ENCODE assay signal across 10 mouse cellular contexts in genomic region chr2:35432011-35432410, GRCm38 (mm10). TPM values are rescaled to one million over a fixed set of nuclear protein-coding genes. Genes with fewer than 3 reads are reported as not detected.
DNase-seq lines count a peak whose midpoint lies in the region; ATAC-seq and TF ChIP-seq lines count a peak whose summit lies in the region.
"Had no signal": no experiment of that assay in that cellular context is flagged by ENCODE, and none has a peak within 500 bp of the region (broad histone marks: within the 10 kb centered on the region; RNA-seq: fewer than 3 reads in every experiment).

No protein-coding gene starts in this region.

- no peak for TF ChIP-seq CTCF in small intestine, adult 2 months (IDR thresholded peaks at IDR 0.05; ENCODE audit: extremely low read depth, insufficient read length, insufficient replicate concordance, low read depth, low read length)

- no peak overlapping the region for H3K4me2 ChIP-seq in hindbrain, embryonic 11.5 days (replicated peaks; ENCODE audit: low read depth, low read length)
- peak overlapping the region; percentile 55 for H3K4me2 ChIP-seq in heart, embryonic 16.5 days (ENCODE audit: low read depth, low read length)
- peak overlapping the region; percentile 24; the same call in 1 of the 2 replicates for H3K4me2 ChIP-seq in limb, embryonic 12.5 days

- H3K9me3 ChIP-seq in hindbrain, embryonic 10.5 days = no peaks in the 10 kb centered on the region
- no peaks in the 10 kb centered on the region for H3K9me3 ChIP-seq in hindbrain, embryonic 11.5 days (ENCODE audit: control insufficient read depth, low read length)
- H3K9me3 ChIP-seq in heart, embryonic 16.5 days (replicated peaks; ENCODE audit: control insufficient read depth, low read length) = no peaks in the 10 kb centered on the region
- no peaks in the 10 kb centered on the region for H3K9me3 ChIP-seq in limb, embryonic 12.5 days

- ATAC-seq in hindbrain, embryonic 11.5 days (ENCODE audit: low FRiP score) = no peak
- peak; percentile 53 for ATAC-seq in heart, embryonic 16.5 days (replicated peaks; ENCODE audit: extremely low read depth, insufficient read depth, low FRiP score)
- ATAC-seq in limb, embryonic 12.5 days (ENCODE audit: insufficient number of reproducible peaks, insufficient read depth, low FRiP score, low TSS enrichment, low read depth) = no peak
- ATAC-seq in granulocyte monocyte progenitor cell, adult 5-6 weeks (replicated peaks; ENCODE audit: poor library complexity, severe bottlenecking) = no peak

- no peak for TF ChIP-seq POLR2A in small intestine, adult 2 months (IDR thresholded peaks at IDR 0.05; ENCODE audit: low read depth, low read length)

- no peaks in the 10 kb centered on the region for H3K27me3 ChIP-seq in hindbrain, embryonic 10.5 days (ENCODE audit: insufficient read depth, poor library complexity, severe bottlenecking)
- no peaks in the 10 kb centered on the region for H3K27me3 ChIP-seq in hindbrain, embryonic 11.5 days (ENCODE audit: control insufficient read depth, insufficient read depth, low read length)
- no peaks in the 10 kb centered on the region for H3K27me3 ChIP-seq in heart, embryonic 16.5 days (ENCODE audit: control insufficient read depth, insufficient read depth, low read length)
- H3K27me3 ChIP-seq in limb, embryonic 12.5 days = peaks cover 51% of the 10 kb centered on the region
- no peaks in the 10 kb centered on the region for H3K27me3 ChIP-seq in small intestine, adult 2 months (ENCODE audit: control insufficient read depth, insufficient read depth, low read length)

- H3K36me3 ChIP-seq in hindbrain, embryonic 10.5 days = no peaks in the 10 kb centered on the region
- H3K36me3 ChIP-seq in hindbrain, embryonic 11.5 days (ENCODE audit: control insufficient read depth, insufficient read depth, low read length) = no peaks in the 10 kb centered on the region
- H3K36me3 ChIP-seq in heart, embryonic 16.5 days (ENCODE audit: control insufficient read depth, insufficient read depth) = peaks cover 5% of the 10 kb centered on the region; the same call in 1 of the 2 replicates
- H3K36me3 ChIP-seq in limb, embryonic 12.5 days = no peaks in the 10 kb centered on the region
- H3K36me3 ChIP-seq in small intestine, adult 2 months (ENCODE audit: control insufficient read depth, insufficient read depth, low read length) = no peaks in the 10 kb centered on the region

- 48% methylated on average over 7 of the region's 7 CpGs for WGBS in hindbrain, embryonic 10.5 days
- WGBS in hindbrain, embryonic 11.5 days = 29% methylated on average over 7 of the region's 7 CpGs
- 8% methylated on average over 7 of the region's 7 CpGs for WGBS in heart, embryonic 16.5 days
- WGBS in limb, embryonic 12.5 days = 22% methylated on average over 7 of the region's 7 CpGs
- 20% methylated on average over 7 of the region's 7 CpGs for WGBS in small intestine, adult 2 months

- no peak for DNase-seq in hindbrain, embryonic 10.5 days (ENCODE audit: low spot score)
- DNase-seq in hindbrain, embryonic 11.5 days (ENCODE audit: low spot score) = no peak
- no peak for DNase-seq in right cerebral cortex, postnatal 36 days (ENCODE audit: low spot score in 2 of 2)
- DNase-seq in ovary, postnatal 10 days (ENCODE audit: low spot score) = no peak

- H3K9ac ChIP-seq in hindbrain, embryonic 11.5 days (ENCODE audit: low read depth, low read length) = no peak overlapping the region
- peak overlapping the region; percentile 69 for H3K9ac ChIP-seq in heart, embryonic 16.5 days (ENCODE audit: low read length)
- no peak overlapping the region for H3K9ac ChIP-seq in limb, embryonic 12.5 days (replicated peaks)

- H3K27ac ChIP-seq in hindbrain, embryonic 10.5 days = peak overlapping the region; percentile 75; the same call in 1 of the 2 replicates
- no peak overlapping the region for H3K27ac ChIP-seq in hindbrain, embryonic 11.5 days (ENCODE audit: low read depth, low read length)
- peak overlapping the region; percentile 60 for H3K27ac ChIP-seq in heart, embryonic 16.5 days (ENCODE audit: low read length)
- no peak overlapping the region for H3K27ac ChIP-seq in limb, embryonic 12.5 days
- 0 out of 2 replicates have a peak overlapping the region, but pooled peaks have one; percentile 1 for H3K27ac ChIP-seq in small intestine, adult 2 months (ENCODE audit: insufficient read depth, low read depth, low read length)

- H3K4me1 ChIP-seq in hindbrain, embryonic 10.5 days (replicated peaks) = peaks cover 46% of the 10 kb centered on the region
- no peaks in the 10 kb centered on the region for H3K4me1 ChIP-seq in hindbrain, embryonic 11.5 days (replicated peaks; ENCODE audit: control insufficient read depth, insufficient read depth, low read length)
- peaks cover 58% of the 10 kb centered on the region for H3K4me1 ChIP-seq in heart, embryonic 16.5 days (ENCODE audit: control insufficient read depth, insufficient read depth, low read length)
- H3K4me1 ChIP-seq in limb, embryonic 12.5 days (replicated peaks) = peaks cover 32% of the 10 kb centered on the region
- H3K4me1 ChIP-seq in small intestine, adult 2 months (ENCODE audit: control insufficient read depth, insufficient read depth, insufficient read length, low read length) = peaks cover 5% of the 10 kb centered on the region; the same call in 1 of the 2 replicates

- H3K4me3 ChIP-seq in hindbrain, embryonic 10.5 days = peak overlapping the region; percentile 12; the same call in 1 of the 2 replicates
- no peak overlapping the region for H3K4me3 ChIP-seq in hindbrain, embryonic 11.5 days (ENCODE audit: low read depth, low read length)
- peak overlapping the region; percentile 41 for H3K4me3 ChIP-seq in heart, embryonic 16.5 days (ENCODE audit: low read length)
- H3K4me3 ChIP-seq in limb, embryonic 12.5 days (replicated peaks) = 0 out of 2 replicates have a peak overlapping the region, but pooled peaks have one; percentile 9
- H3K4me3 ChIP-seq in small intestine, adult 2 months (ENCODE audit: low read depth, low read length) = peak overlapping the region; percentile 5

RNA-seq across cellular contexts. Expression of gene Ggta1, which starts 31.0 kb away (rescaled TPM):
- polyA plus RNA-seq in hindbrain, embryonic 10.5 days (2016; fragmentation: Nextera tagmentation; extraction: Ambion mirVana) = 5.0 and 6.4 TPM in 2 replicates
- 5.6 and 5.9 TPM in 2 replicates for polyA plus RNA-seq in hindbrain, embryonic 11.5 days (2014; fragmentation: Nextera tagmentation; extraction: Ambion mirVana)
- polyA plus RNA-seq in heart, embryonic 16.5 days (2015; fragmentation: Nextera tagmentation; extraction: Ambion mirVana) = 28.6 and 30.9 TPM in 2 replicates
- 7.8 and 8.8 TPM in 2 replicates for polyA plus RNA-seq in limb, embryonic 12.5 days (2016; fragmentation: Nextera tagmentation; extraction: Ambion mirVana)
- polyA plus RNA-seq in small intestine, adult 2 months (2012; rRNA removed) = 3.5 and 3.6 TPM in 2 replicates
- total RNA-seq in granulocyte monocyte progenitor cell, adult 5-6 weeks (2014; fragmentation: Nextera tagmentation) = 37.2 and 49.6 TPM in 2 replicates
- 72.8 and 82.4 TPM in 2 replicates for total RNA-seq in granulocyte monocyte progenitor cell, adult 5-6 weeks (2017)

RNA-seq across cellular contexts. Expression of gene 4930402F06Rik, which starts 35.0 kb away (rescaled TPM):
- polyA plus RNA-seq in hindbrain, embryonic 10.5 days (2016; fragmentation: Nextera tagmentation; extraction: Ambion mirVana) = not detected in 2 replicates
- not detected in 2 replicates for polyA plus RNA-seq in hindbrain, embryonic 11.5 days (2014; fragmentation: Nextera tagmentation; extraction: Ambion mirVana)
- not detected in 2 replicates for polyA plus RNA-seq in heart, embryonic 16.5 days (2015; fragmentation: Nextera tagmentation; extraction: Ambion mirVana)
- polyA plus RNA-seq in limb, embryonic 12.5 days (2016; fragmentation: Nextera tagmentation; extraction: Ambion mirVana) = not detected in 2 replicates
- polyA plus RNA-seq in small intestine, adult 2 months (2012; rRNA removed) = not detected in 2 replicates
- not detected in 2 replicates for total RNA-seq in granulocyte monocyte progenitor cell, adult 5-6 weeks (2014; fragmentation: Nextera tagmentation)
- total RNA-seq in granulocyte monocyte progenitor cell, adult 5-6 weeks (2017) = not detected in 2 replicates
- total RNA-seq: ES-E14; megakaryocyte-erythroid progenitor cell, adult 5-6 weeks had no signal

Comparison
In these comparisons a context has a peak if more than half of its experiments do, and no peak if none do; other contexts are left out.
1. H3K27ac ChIP-seq: peak in hindbrain, embryonic 10.5 days (single experiment), heart, embryonic 16.5 days (single experiment) and small intestine, adult 2 months (single experiment); none in hindbrain, embryonic 11.5 days (single experiment) and limb, embryonic 12.5 days (single experiment).